In genomic region chr10:69556278-69556677, GRCm38 (mm10) we compare ENCODE assay signal across 9 mouse cellular contexts.
DNase-seq lines count a peak whose midpoint lies in the region; ATAC-seq and TF ChIP-seq lines count a peak whose summit lies in the region.
"Had no signal": no experiment of that assay in that cellular context is flagged by ENCODE, and none has a peak within 500 bp of the region (broad histone marks: within the 10 kb centered on the region; RNA-seq: fewer than 3 reads in every experiment).

No protein-coding gene starts in this region.

- H3K9ac ChIP-seq in heart, embryonic 16.5 days (ENCODE audit: low read length), result no peak overlapping the region
- H3K9ac ChIP-seq in heart, embryonic 12.5 days, result no peak overlapping the region
- H3K9ac ChIP-seq: limb, embryonic 13.5 days had no signal

- intact Hi-C loops in left cerebral cortex, adult 2 months (cut with DNase I), result no loop called here

- no peak for ATAC-seq in heart, embryonic 16.5 days (replicated peaks; ENCODE audit: extremely low read depth, insufficient read depth, low FRiP score)
- no peak for ATAC-seq in heart, embryonic 12.5 days (ENCODE audit: insufficient number of reproducible peaks, low FRiP score)
- no peak for ATAC-seq in inflammation-experienced regulatory T-cells, adult 6 months

- no peak overlapping the region for H3K27ac ChIP-seq in heart, embryonic 16.5 days (ENCODE audit: low read length)
- no peak overlapping the region for H3K27ac ChIP-seq in heart, embryonic 12.5 days (ENCODE audit: poor library complexity, severe bottlenecking)
- H3K27ac ChIP-seq in embryonic facial prominence, embryonic 10.5 days (replicated peaks), result no peak overlapping the region
- H3K27ac ChIP-seq in left cerebral cortex, adult 2 months, result peak overlapping the region; percentile 63; the same call in 1 of the 2 replicates
- H3K27ac ChIP-seq: limb, embryonic 13.5 days had no signal

- peak; percentile 79 for TF ChIP-seq CTCF in left cerebral cortex, adult 2 months (IDR thresholded peaks at IDR 0.05)

- H3K9me3 ChIP-seq in heart, embryonic 16.5 days (replicated peaks; ENCODE audit: control insufficient read depth, low read length), result no peaks in the 10 kb centered on the region
- no peaks in the 10 kb centered on the region for H3K9me3 ChIP-seq in heart, embryonic 12.5 days (replicated peaks)
- no peaks in the 10 kb centered on the region for H3K9me3 ChIP-seq in embryonic facial prominence, embryonic 10.5 days
- H3K9me3 ChIP-seq: limb, embryonic 13.5 days had no signal

- no peaks in the 10 kb centered on the region for H3K27me3 ChIP-seq in heart, embryonic 16.5 days (ENCODE audit: control insufficient read depth, insufficient read depth, low read length)
- no peaks in the 10 kb centered on the region for H3K27me3 ChIP-seq in heart, embryonic 12.5 days (replicated peaks)
- no peaks in the 10 kb centered on the region for H3K27me3 ChIP-seq in embryonic facial prominence, embryonic 10.5 days (replicated peaks; ENCODE audit: low read depth, poor library complexity, severe bottlenecking)
- H3K27me3 ChIP-seq: limb, embryonic 13.5 days had no signal

- H3K4me2 ChIP-seq in heart, embryonic 16.5 days (ENCODE audit: low read depth, low read length), result peak overlapping the region; percentile 33; the same call in 1 of the 2 replicates
- no peak overlapping the region for H3K4me2 ChIP-seq in heart, embryonic 12.5 days
- H3K4me2 ChIP-seq: limb, embryonic 13.5 days had no signal

- 22% methylated on average over 13 of the region's 13 CpGs for WGBS in heart, embryonic 16.5 days
- WGBS in heart, embryonic 12.5 days, result 19% methylated on average over 13 of the region's 13 CpGs
- 20% methylated on average over 13 of the region's 13 CpGs for WGBS in embryonic facial prominence, embryonic 10.5 days

- no peak overlapping the region for H3K4me3 ChIP-seq in heart, embryonic 16.5 days (ENCODE audit: low read length)
- no peak overlapping the region for H3K4me3 ChIP-seq in heart, embryonic 12.5 days
- H3K4me3 ChIP-seq in embryonic facial prominence, embryonic 10.5 days, result no peak overlapping the region
- H3K4me3 ChIP-seq in left cerebral cortex, adult 2 months, result peak overlapping the region; percentile 22
- H3K4me3 ChIP-seq: limb, embryonic 13.5 days had no signal

- H3K36me3 ChIP-seq in heart, embryonic 16.5 days (ENCODE audit: control insufficient read depth, insufficient read depth), result no peaks in the 10 kb centered on the region
- H3K36me3 ChIP-seq in heart, embryonic 12.5 days, result 0 out of 2 replicates have a peak, but pooled peaks cover 2% of the 10 kb centered on the region
- no peaks in the 10 kb centered on the region; the same call in 1 of the 2 replicates for H3K36me3 ChIP-seq in embryonic facial prominence, embryonic 10.5 days (replicated peaks)
- H3K36me3 ChIP-seq: limb, embryonic 13.5 days had no signal

- H3K4me1 ChIP-seq in heart, embryonic 16.5 days (ENCODE audit: control insufficient read depth, insufficient read depth, low read length), result no peaks in the 10 kb centered on the region
- H3K4me1 ChIP-seq in heart, embryonic 12.5 days (replicated peaks), result peaks cover 11% of the 10 kb centered on the region
- H3K4me1 ChIP-seq in embryonic facial prominence, embryonic 10.5 days, result 0 out of 2 replicates have a peak, but pooled peaks cover 4% of the 10 kb centered on the region
- H3K4me1 ChIP-seq: limb, embryonic 13.5 days had no signal

- peak; percentile 43 for DNase-seq in urinary bladder, adult 2 months (ENCODE audit: low spot score)
- DNase-seq in urinary bladder, postnatal 10 days (ENCODE audit: low spot score), result no peak
- DNase-seq in embryonic facial prominence, embryonic 10.5 days (ENCODE audit: low spot score), result peak; percentile 69
- peak; percentile 63 to 73 for DNase-seq in left cerebral cortex, adult 2 months (ENCODE audit: extremely low spot score in 1 of 2, low spot score in 2 of 2)
- DNase-seq in testis, postnatal 10 days (ENCODE audit: low spot score), result peak; percentile 80
